Mouse (Mus musculus) kidney, postnatal 0 days (tissue): Measurements from ENCODE around the gene Krt19. TPM values are rescaled to one million over a fixed set of nuclear protein-coding genes. Genes with fewer than 3 reads are reported as not detected.

Source experiments
- ATAC-seq: fragments of 200-750 bp; cut with Nextera tagmentation; replicated peaks from 2 replicates; pipeline ENCODE4 v1.8.0; 2017; ENCODE audit warnings: low read depth, moderate number of reproducible peaks, moderate TSS enrichment, moderate library complexity; ENCODE audit not compliant: low FRiP score
- DNase-seq: peaks from one replicate; pipeline ENCODE4 v3.0.0-alpha.2; 2016; ENCODE audit warnings: low spot score
- H3K27ac ChIP-seq: fragments of 300-500 bp; sonication (generic); 2 replicates; pipeline ENCODE4 v1.5.1; 2014; ENCODE audit warnings: mild to moderate bottlenecking
- H3K27me3 ChIP-seq: fragments of 300-500 bp; sonication (generic); 2 replicates; pipeline ENCODE4 v1.6.1; 2014; ENCODE audit warnings: low read length, mixed read lengths; ENCODE audit not compliant: insufficient read depth
- H3K36me3 ChIP-seq: fragments of 300-500 bp; sonication (generic); 2 replicates; pipeline ENCODE4 v1.6.1; 2014; ENCODE audit warnings: low read length, mixed read lengths; ENCODE audit not compliant: insufficient read depth
- H3K4me1 ChIP-seq: fragments of 300-500 bp; sonication (generic); replicated peaks from 2 replicates; pipeline ENCODE4 v1.6.1; 2014; ENCODE audit warnings: antibody characterized with exemption, low read length, mixed read lengths; ENCODE audit not compliant: insufficient read depth
- H3K4me2 ChIP-seq: fragments of 300-500 bp; sonication (generic); 2 replicates; pipeline ENCODE4 v1.6.1; 2014; ENCODE audit warnings: mild to moderate bottlenecking, low read length, moderate library complexity, mixed read lengths
- H3K4me3 ChIP-seq: fragments of 300-500 bp; sonication (generic); replicated peaks from 2 replicates; pipeline ENCODE4 v1.5.1; 2014; ENCODE audit warnings: low read depth, low read length
- H3K9ac ChIP-seq: fragments of 300-500 bp; sonication (generic); 2 replicates; pipeline ENCODE4 v1.6.1; 2014; ENCODE audit warnings: low read depth, low read length
- H3K9me3 ChIP-seq: fragments of 300-500 bp; sonication (generic); replicated peaks from 2 replicates; pipeline ENCODE4 v1.6.1; 2016; ENCODE audit warnings: low read length, inconsistent platforms, mixed read lengths
- CTCF ChIP-seq: IDR thresholded peaks from 2 replicates; pipeline ENCODE4 v1.5.1; 2016; ENCODE audit warnings: antibody characterized with exemption, low read depth, mild to moderate bottlenecking, moderate library complexity
- WGBS: fragments of 180-500 bp; shearing (Covaris S2); extraction: QIAGEN DNeasy Blood & Tissue Kit; methylation state at CpG from one replicate; pipeline ENCODE4 v1.1.7; 2014; 5-methylcytosine and 5-hydroxymethylcytosine counted together
- polyA plus RNA-seq: library from polyadenylated mRNA; unstranded; fragments of >200 nt; fragmentation: Nextera tagmentation; extraction: Ambion mirVana; gene quantifications from 2 replicates; pipeline ENCODE4 v1.2.1, GENCODE M21; 2015

Gene Krt19
- polyA plus RNA-seq, 1 experiment from 2014 or later: 94.0 TPM

DNA sequence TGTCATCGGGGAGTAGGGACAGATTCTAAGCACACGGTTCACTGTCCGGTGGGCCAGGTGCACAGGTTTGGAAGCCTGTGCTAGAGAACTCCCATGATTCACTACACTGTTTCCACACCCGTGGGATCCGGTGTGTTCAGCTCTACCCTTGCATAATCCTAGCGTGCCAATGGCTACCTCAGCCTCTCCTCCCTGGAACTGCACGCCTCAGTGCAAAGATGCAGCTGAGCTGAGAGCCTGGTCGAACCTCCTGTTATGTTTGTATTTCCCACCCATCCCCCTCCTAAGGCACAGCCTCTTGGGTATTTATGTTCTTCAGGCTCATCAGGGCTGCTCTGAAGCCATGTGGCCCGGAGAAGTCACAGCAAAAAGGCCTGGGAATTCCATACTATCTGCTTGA is 50.6 kb downstream of the Krt19 start:
- TF ChIP-seq CTCF: no peak
- Histone ChIP-seq H3K9ac (no peak overlapping the region), H3K27ac (no peak overlapping the region), H3K9me3 (no peaks in the 10 kb centered on the region), H3K4me3 (no peak overlapping the region), H3K4me1 (0 out of 2 replicates have a peak, but pooled peaks cover 4% of the 10 kb centered on the region), H3K27me3 (no peaks in the 10 kb centered on the region), H3K36me3 (no peaks in the 10 kb centered on the region), H3K4me2 (no peak overlapping the region)
- ATAC-seq: peak; percentile 81
- DNase-seq: peak; percentile 66
- 29% methylated on average over 9 of the region's 9 CpGs for WGBS

- no peak within 1 kb of the TSS for H3K4me2 ChIP-seq
- no peak within 1 kb of the TSS for H3K9ac ChIP-seq
- H3K9me3 ChIP-seq: no peaks in the 10 kb centered on the region
- DNase-seq (no peak), ATAC-seq (no peak)
- H3K4me3 ChIP-seq: no peak within 1 kb of the TSS
- no peak for TF ChIP-seq CTCF
- no peaks in the 10 kb centered on the region for H3K36me3 ChIP-seq
- WGBS: 59% methylated on average over 9 of the region's 9 CpGs
- no peak within 1 kb of the TSS for H3K27ac ChIP-seq
- H3K4me1 ChIP-seq: 0 out of 2 replicates have a peak, but pooled peaks cover 4% of the 10 kb centered on the region
- H3K27me3 ChIP-seq: no peaks in the 10 kb centered on the region
These were observed 52.3 kb downstream of the Krt19 start, which contains the start of gene Krt35 for GRCm38 (mm10) chr11:100096141-100096540. Gene Krt35 (minus strand): TSS chr11:100096241.

Other genes with a start within 250 kb of the Krt19 start
- not detected in 2 replicates for gene Krtap31-1, start 240.7 kb downstream of the Krt19 start, polyA plus RNA-seq
- not detected in 2 replicates for gene Gm11565, start 233.9 kb downstream of the Krt19 start, polyA plus RNA-seq
- not detected in 2 replicates for gene Krtap31-2, start 212.4 kb downstream of the Krt19 start, polyA plus RNA-seq
- gene Krtap9-5, start 200.2 kb downstream of the Krt19 start, polyA plus RNA-seq: not detected in 2 replicates
- gene Krtap29-1, start 169.6 kb downstream of the Krt19 start, polyA plus RNA-seq: not detected in 2 replicates
- not detected in 2 replicates for gene Krtap16-1, start 162.1 kb downstream of the Krt19 start, polyA plus RNA-seq
- not detected in 2 replicates for gene Krtap17-1, start 154.7 kb downstream of the Krt19 start, polyA plus RNA-seq
- not detected in 2 replicates for gene Krt33a, start 132.5 kb downstream of the Krt19 start, polyA plus RNA-seq
- not detected in 2 replicates for gene Krt33b, start 118.8 kb downstream of the Krt19 start, polyA plus RNA-seq
- gene Krt34, start 107.1 kb downstream of the Krt19 start, polyA plus RNA-seq: not detected in 2 replicates
- not detected in 2 replicates for gene Krt31, start 98.1 kb downstream of the Krt19 start, polyA plus RNA-seq
- not detected in 2 replicates for gene Krt32, start 60.4 kb downstream of the Krt19 start, polyA plus RNA-seq
- not detected in 2 replicates for gene Krt35, start 52.4 kb downstream of the Krt19 start, polyA plus RNA-seq
- 0.78 and 1.2 TPM in 2 replicates for gene Krt36, start 43.0 kb downstream of the Krt19 start, polyA plus RNA-seq
- 0.08 and 0.10 TPM in 2 replicates for gene Krt13, start 27.1 kb downstream of the Krt19 start, polyA plus RNA-seq
- 2.9 and 3.0 TPM in 2 replicates for gene Krt15, start 12.7 kb downstream of the Krt19 start, polyA plus RNA-seq
- not detected in 2 replicates for gene Krt9, start 44.6 kb upstream of the Krt19 start, polyA plus RNA-seq
- 2.7 and 4.3 TPM in 2 replicates for gene Krt14, start 58.9 kb upstream of the Krt19 start, polyA plus RNA-seq
- gene Krt16, start 100.2 kb upstream of the Krt19 start, polyA plus RNA-seq: not detected in 2 replicates
- 0.12 and 0.17 TPM in 2 replicates for gene Krt17, start 112.4 kb upstream of the Krt19 start, polyA plus RNA-seq
- gene Krt42, start 121.2 kb upstream of the Krt19 start, polyA plus RNA-seq: not detected in 2 replicates
- gene Eif1, start 171.2 kb upstream of the Krt19 start, polyA plus RNA-seq: 1,736 and 1,746 TPM in 2 replicates
- gene Gast, start 185.7 kb upstream of the Krt19 start, polyA plus RNA-seq: not detected in 2 replicates
- gene Hap1, start 207.5 kb upstream of the Krt19 start, polyA plus RNA-seq: 13.8 and 15.7 TPM in 2 replicates
- gene Jup, start 249.1 kb upstream of the Krt19 start, polyA plus RNA-seq: 119 and 129 TPM in 2 replicates